Mouse (Mus musculus): ENCODE results near the gene Sec61a2. TPM values are rescaled to one million over a fixed set of nuclear protein-coding genes. Genes with fewer than 3 reads are reported as not detected.

The Sec61a2 gene
- polyA plus RNA-seq, 1 experiment from 2014 or later: 19.6 TPM

DNA sequence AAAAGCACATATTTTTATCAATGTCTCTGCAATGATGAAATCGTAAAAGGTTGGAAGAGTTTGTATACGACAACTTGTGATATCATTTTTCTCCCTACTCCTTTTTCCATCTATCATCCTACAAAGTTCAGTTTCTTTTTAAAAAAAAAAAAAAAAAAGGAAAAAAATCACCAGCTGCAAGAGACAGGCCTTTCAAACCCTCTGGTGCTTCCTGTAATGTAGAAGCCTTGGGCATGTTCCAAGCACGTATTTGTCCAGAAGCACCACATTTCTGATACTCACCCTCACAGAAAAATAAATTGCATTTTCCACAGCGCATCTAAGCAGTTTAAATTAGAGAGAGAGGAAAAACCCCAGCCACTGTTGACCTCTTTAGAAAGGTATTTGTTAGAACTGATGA, 49.4 kb downstream of the Sec61a2 start:
- DNase-seq (ENCODE audit: low spot score): no peak
- no peak overlapping the region for H3K27ac ChIP-seq (replicated peaks)
- peak overlapping the region; percentile 64 for H3K4me2 ChIP-seq (replicated peaks; ENCODE audit: low read depth)
- H3K27me3 ChIP-seq (ENCODE audit: control insufficient read depth, insufficient read depth, low read length): no peaks in the 10 kb centered on the region
- no peaks in the 10 kb centered on the region for H3K9me3 ChIP-seq (ENCODE audit: control insufficient read depth, low read length)
- H3K9ac ChIP-seq (ENCODE audit: low read length): peak overlapping the region; percentile 80
- no peak for ATAC-seq (ENCODE audit: low FRiP score, low TSS enrichment)
- 11% methylated on average over 4 of the region's 4 CpGs for WGBS
- TF ChIP-seq EP300 (optimal IDR thresholded peaks at IDR 0.05) (no peak), CTCF (IDR thresholded peaks at IDR 0.05; ENCODE audit: low read depth) (no peak)
- no peaks in the 10 kb centered on the region for H3K36me3 ChIP-seq (ENCODE audit: control insufficient read depth, insufficient read depth, low read length)
- no peaks in the 10 kb centered on the region for H3K4me1 ChIP-seq (replicated peaks; ENCODE audit: control insufficient read depth, insufficient read depth)
- H3K4me3 ChIP-seq (ENCODE audit: low read depth, low read length): peak overlapping the region; percentile 76

DNA sequence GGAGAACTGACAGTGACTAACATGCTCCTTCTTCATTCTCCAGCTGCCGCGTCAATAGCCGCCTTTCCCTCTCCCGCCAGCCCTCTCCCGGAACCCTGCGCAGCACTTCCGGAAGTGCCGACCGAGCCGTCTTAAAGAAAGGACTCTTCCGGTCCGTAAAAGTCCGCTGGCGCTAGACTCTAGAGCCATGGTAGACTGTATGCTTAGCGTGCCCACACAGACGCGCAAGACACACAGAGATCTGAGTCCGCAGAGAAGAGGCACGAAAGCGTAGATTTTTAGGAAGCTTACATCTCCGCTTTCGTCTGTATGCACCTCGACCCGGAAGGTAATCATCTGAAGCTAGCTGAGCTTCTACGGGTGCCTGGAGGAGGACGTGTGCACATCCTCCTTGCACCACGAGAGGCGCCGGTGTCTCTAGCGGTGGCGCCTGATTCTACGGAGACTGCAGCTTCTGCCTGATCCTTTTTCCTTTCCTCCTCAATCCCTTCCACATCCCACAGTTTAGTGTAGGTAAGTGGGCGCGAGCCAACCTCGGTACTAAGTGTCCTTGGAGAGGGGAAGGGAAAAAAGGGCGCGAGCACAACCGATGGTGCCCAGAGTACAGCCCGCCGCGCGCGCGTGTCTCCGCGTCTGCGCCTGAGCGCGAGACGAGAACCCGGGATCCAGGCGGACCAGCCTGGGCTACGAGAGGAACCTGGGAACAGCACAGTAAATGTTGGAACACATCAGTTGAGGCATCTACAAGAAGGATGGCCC, 50.2 kb downstream of the Sec61a2 start, which contains the start of the genes Nudt5 and Cdc123:
Gene Nudt5, plus strand, starts transcription at position 147 of the 759 bp plus-strand sequence.
Gene Cdc123, minus strand, starts transcription at position 292 of the 759 bp plus-strand sequence.
- H3K4me3 ChIP-seq (ENCODE audit: low read depth, low read length): peak within 1 kb of the TSS; percentile 76
- peak within 1 kb of the TSS; percentile 95 for H3K27ac ChIP-seq (replicated peaks)
- peak within 1 kb of the TSS; percentile 80 for H3K9ac ChIP-seq (ENCODE audit: low read length)
- under 1% methylated on average over 53 of the region's 53 CpGs for WGBS
- H3K36me3 ChIP-seq (ENCODE audit: control insufficient read depth, insufficient read depth, low read length): no peaks in the 10 kb centered on the region
- TF ChIP-seq EP300 (optimal IDR thresholded peaks at IDR 0.05) (no peak), CTCF (IDR thresholded peaks at IDR 0.05; ENCODE audit: low read depth) (peak; percentile 83)
- H3K27me3 ChIP-seq (ENCODE audit: control insufficient read depth, insufficient read depth, low read length): no peaks in the 10 kb centered on the region
- no peaks in the 10 kb centered on the region for H3K9me3 ChIP-seq (ENCODE audit: control insufficient read depth, low read length)
- peak; percentile 89 for DNase-seq (ENCODE audit: low spot score)
- H3K4me1 ChIP-seq (replicated peaks; ENCODE audit: control insufficient read depth, insufficient read depth): no peaks in the 10 kb centered on the region
- peak; percentile 97 for ATAC-seq (ENCODE audit: low FRiP score, low TSS enrichment)
- H3K4me2 ChIP-seq (replicated peaks; ENCODE audit: low read depth): peak within 1 kb of the TSS; percentile 71

- H3K36me3 ChIP-seq (ENCODE audit: control insufficient read depth, insufficient read depth, low read length): peaks cover 4% of the 10 kb centered on the region; the same call in 1 of the 2 replicates
- H3K4me3 ChIP-seq (ENCODE audit: low read depth, low read length): peak overlapping the region; percentile 76
- H3K27ac ChIP-seq (replicated peaks): peak overlapping the region; percentile 95
- peak overlapping the region; percentile 80 for H3K9ac ChIP-seq (ENCODE audit: low read length)
- H3K27me3 ChIP-seq (ENCODE audit: control insufficient read depth, insufficient read depth, low read length): no peaks in the 10 kb centered on the region
- ATAC-seq (ENCODE audit: low FRiP score, low TSS enrichment) (peak; percentile 48), DNase-seq (ENCODE audit: low spot score) (no peak)
- H3K4me1 ChIP-seq (replicated peaks; ENCODE audit: control insufficient read depth, insufficient read depth): no peaks in the 10 kb centered on the region
- H3K4me2 ChIP-seq (replicated peaks; ENCODE audit: low read depth): peak overlapping the region; percentile 71
- WGBS: 4% methylated on average over 23 of the region's 23 CpGs
- TF ChIP-seq CTCF (IDR thresholded peaks at IDR 0.05; ENCODE audit: low read depth) (0 out of 2 replicates have a peak, but pooled peaks have one; percentile 6), EP300 (optimal IDR thresholded peaks at IDR 0.05) (no peak)
- H3K9me3 ChIP-seq (ENCODE audit: control insufficient read depth, low read length): no peaks in the 10 kb centered on the region
Measured at GRCm38 (mm10) chr2:5844181-5844872, 50.9 kb downstream of the Sec61a2 start.

DNA sequence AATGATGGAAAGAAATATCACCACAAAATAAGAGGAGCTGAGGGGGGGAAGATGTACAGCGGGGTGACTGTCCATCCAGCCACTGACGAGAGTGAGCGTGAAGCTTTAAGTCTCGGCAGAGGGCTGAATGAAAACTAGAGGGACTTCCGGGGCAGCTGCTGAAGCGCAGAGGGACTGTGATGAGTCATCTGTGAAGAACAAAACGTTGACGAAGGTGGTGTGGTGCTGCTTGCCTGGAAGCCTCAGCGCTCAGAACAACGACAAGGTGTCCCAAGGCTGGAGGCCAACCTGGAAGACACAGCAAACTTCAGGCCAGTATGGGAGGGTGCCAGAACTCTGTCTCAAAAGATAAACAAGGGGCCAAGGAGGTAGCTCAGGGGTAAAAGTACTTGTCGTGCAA, 54.4 kb downstream of the Sec61a2 start:
- Histone ChIP-seq H3K36me3 (ENCODE audit: control insufficient read depth, insufficient read depth, low read length) (peaks cover 4% of the 10 kb centered on the region; the same call in 1 of the 2 replicates), H3K27ac (replicated peaks) (no peak overlapping the region), H3K4me3 (ENCODE audit: low read depth, low read length) (no peak overlapping the region), H3K9me3 (ENCODE audit: control insufficient read depth, low read length) (no peaks in the 10 kb centered on the region), H3K4me2 (replicated peaks; ENCODE audit: low read depth) (no peak overlapping the region), H3K27me3 (ENCODE audit: control insufficient read depth, insufficient read depth, low read length) (no peaks in the 10 kb centered on the region), H3K9ac (ENCODE audit: low read length) (no peak overlapping the region), H3K4me1 (replicated peaks; ENCODE audit: control insufficient read depth, insufficient read depth) (no peaks in the 10 kb centered on the region)
- TF ChIP-seq CTCF (IDR thresholded peaks at IDR 0.05; ENCODE audit: low read depth) (no peak), EP300 (optimal IDR thresholded peaks at IDR 0.05) (no peak)
- 89% methylated on average over 11 of the region's 11 CpGs for WGBS
- ATAC-seq (ENCODE audit: low FRiP score, low TSS enrichment): no peak
- no peak for DNase-seq (ENCODE audit: low spot score)

- DNase-seq (ENCODE audit: low spot score) (no peak), ATAC-seq (ENCODE audit: low FRiP score, low TSS enrichment) (no peak)
- H3K9ac ChIP-seq (ENCODE audit: low read length): no peak overlapping the region
- peaks cover 8% of the 10 kb centered on the region; the same call in 1 of the 2 replicates for H3K36me3 ChIP-seq (ENCODE audit: control insufficient read depth, insufficient read depth, low read length)
- no peak overlapping the region for H3K4me3 ChIP-seq (ENCODE audit: low read depth, low read length)
- no peaks in the 10 kb centered on the region for H3K27me3 ChIP-seq (ENCODE audit: control insufficient read depth, insufficient read depth, low read length)
- TF ChIP-seq CTCF (IDR thresholded peaks at IDR 0.05; ENCODE audit: low read depth): no peak
- 93% methylated on average over 5 of the region's 5 CpGs for WGBS
- H3K4me2 ChIP-seq (replicated peaks; ENCODE audit: low read depth): no peak overlapping the region
- H3K9me3 ChIP-seq (ENCODE audit: control insufficient read depth, low read length): no peaks in the 10 kb centered on the region
- H3K27ac ChIP-seq (replicated peaks): no peak overlapping the region
- H3K4me1 ChIP-seq (replicated peaks; ENCODE audit: control insufficient read depth, insufficient read depth): no peaks in the 10 kb centered on the region
Measured at GRCm38 (mm10) chr2:5825265-5825913, 69.8 kb downstream of the Sec61a2 start.
